Mouse (Mus musculus): ENCODE measurements around the gene Ugt1a7c.

DNA sequence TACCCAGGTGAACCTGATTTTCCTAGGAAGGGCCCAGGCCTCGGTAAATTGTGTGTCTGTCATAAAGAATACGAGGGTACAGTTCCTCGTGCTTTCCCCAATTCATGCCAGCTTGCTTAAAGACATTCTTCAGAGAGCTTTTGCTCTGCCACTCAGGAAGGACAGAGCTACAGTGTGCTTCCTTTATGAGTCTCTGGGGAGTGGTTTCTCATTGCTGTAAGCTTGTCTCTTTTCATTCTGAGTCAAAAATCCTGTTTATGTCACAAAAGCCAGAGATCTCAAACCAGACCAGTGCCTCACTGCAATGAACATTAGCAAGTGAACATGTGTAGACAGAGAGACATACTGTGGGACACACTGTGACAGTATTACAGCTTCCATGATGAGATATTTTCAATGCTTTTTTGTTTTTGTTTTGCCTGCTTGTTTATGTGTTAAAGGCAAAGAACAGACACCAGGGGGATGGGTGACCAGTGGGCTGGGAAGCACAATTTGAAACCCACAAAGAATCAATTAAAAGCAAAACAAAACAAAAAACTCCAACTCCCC is 39.1 kb downstream of the Ugt1a7c start:
- TF ChIP-seq CTCF (IDR thresholded peaks at IDR 0.05; ENCODE audit: low read depth) (no peak), EP300 (optimal IDR thresholded peaks at IDR 0.05) (no peak)

Data from stomach, postnatal 0 days (tissue).